Mouse (Mus musculus) liver, adult 10 weeks (tissue): ENCODE results near the gene Gm21680. TPM values are rescaled to one million over a fixed set of nuclear protein-coding genes. Genes with fewer than 3 reads are reported as not detected.

Experiments
- polyA plus RNA-seq: library from polyadenylated mRNA; stranded (reverse); fragments of 350-450 nt; fragmentation: Illumina TruSeq; extraction: RNeasy Lipid Tissue Mini Kit (QIAGEN cat#74804); gene quantifications from one replicate; pipeline ENCODE4 v1.2.3, GENCODE M21; 2014; ENCODE audit warnings: low read depth, low replicate concordance

Gm21680 gene
- polyA plus RNA-seq = not detected

GRCm38 (mm10) chr5:25972563-25972962, at the start of gene Gm21680:
TSS of gene Gm21680 (minus strand) at chr5:25972663.

DNA sequence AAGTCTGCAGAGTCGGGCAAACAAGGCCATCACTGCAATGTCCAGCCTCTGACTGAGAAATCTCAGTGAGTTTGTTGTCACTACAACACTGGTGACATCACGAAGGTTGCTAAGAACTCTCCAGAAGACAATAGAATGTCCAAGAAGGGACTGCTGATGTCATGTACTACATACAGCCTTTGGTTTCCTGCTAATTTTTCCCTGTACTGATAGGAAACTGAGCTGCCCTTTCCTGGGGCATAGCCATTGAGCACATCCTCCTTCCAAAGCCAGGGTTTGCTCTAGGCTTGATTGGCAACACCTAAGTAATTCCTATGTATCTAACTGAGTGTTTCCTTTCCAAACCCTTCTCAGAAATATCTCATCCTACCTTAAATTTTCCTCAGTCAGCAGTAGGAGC, 32.2 kb upstream of the Gm21680 start, which contains the start of gene Gm1979:
Gene Gm1979, minus strand, starts transcription at position 101 of the 400 bp plus-strand sequence.

GRCm38 (mm10) chr5:25988550-25988949, 16.1 kb upstream of the Gm21680 start, which contains the start of gene Gm21698:
TSS of gene Gm21698 (minus strand) at chr5:25988650.

DNA sequence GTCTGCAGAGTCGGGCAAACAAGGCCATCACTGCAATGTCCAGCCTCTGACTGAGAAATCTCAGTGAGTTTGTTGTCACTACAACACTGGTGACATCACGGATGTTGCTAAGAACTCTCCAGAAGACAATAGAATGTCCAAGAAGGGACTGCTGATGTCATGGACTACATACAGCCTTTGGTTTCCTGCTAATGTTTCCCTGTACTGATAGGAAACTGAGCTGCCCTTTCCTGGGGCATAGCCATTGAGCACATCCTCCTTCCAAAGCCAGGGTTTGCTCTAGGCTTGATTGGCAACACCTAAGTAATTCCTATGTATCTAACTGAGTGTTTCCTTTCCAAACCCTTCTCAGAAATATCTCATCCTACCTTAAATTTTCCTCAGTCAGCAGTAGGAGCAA, 18.1 kb downstream of the Gm21680 start, which contains the start of gene Gm21671:
Gene Gm21671, minus strand, starts transcription at position 101 of the 400 bp plus-strand sequence.

DNA sequence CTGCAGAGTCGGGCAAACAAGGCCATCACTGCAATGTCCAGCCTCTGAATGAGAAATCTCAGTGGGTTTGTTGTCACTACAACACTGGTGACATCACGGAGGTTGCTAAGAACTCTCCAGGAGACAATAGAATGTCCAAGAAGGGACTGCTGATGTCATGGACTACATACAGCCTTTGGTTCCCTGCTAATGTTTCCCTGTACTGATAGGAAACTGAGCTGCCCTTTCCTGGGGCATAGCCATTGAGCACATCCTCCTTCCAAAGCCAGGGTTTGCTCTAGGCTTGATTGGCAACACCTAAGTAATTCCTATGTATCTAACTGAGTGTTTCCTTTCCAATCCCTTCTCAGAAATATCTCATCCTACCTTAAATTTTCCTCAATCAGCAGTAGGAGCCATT, 30.2 kb downstream of the Gm21680 start, which contains the start of gene Gm21663:
Gene Gm21663, minus strand, starts transcription at position 101 of the 400 bp plus-strand sequence.

Other genes with a start within 250 kb of the Gm21680 start
- 0.24 TPM for gene Actr3b, start 212.7 kb downstream of the Gm21680 start, polyA plus RNA-seq
- gene Gm21663, start 30.3 kb downstream of the Gm21680 start, polyA plus RNA-seq = not detected
- not detected for gene Gm21671, start 18.2 kb downstream of the Gm21680 start, polyA plus RNA-seq
- not detected for gene Gm21698, start 16.0 kb upstream of the Gm21680 start, polyA plus RNA-seq
- not detected for gene Gm1979, start 32.1 kb upstream of the Gm21680 start, polyA plus RNA-seq
- not detected for gene Gm5862, start 50.3 kb upstream of the Gm21680 start, polyA plus RNA-seq
- not detected for gene Speer4a, start 66.9 kb upstream of the Gm21680 start, polyA plus RNA-seq
- gene Gm7347, start 85.9 kb upstream of the Gm21680 start, polyA plus RNA-seq = not detected
- gene Gm10471, start 116.6 kb upstream of the Gm21680 start, polyA plus RNA-seq = not detected
- not detected for gene 5031410I06Rik, start 132.7 kb upstream of the Gm21680 start, polyA plus RNA-seq
- gene Gm10220, start 148.8 kb upstream of the Gm21680 start, polyA plus RNA-seq = not detected